Mouse (Mus musculus): Measurements from ENCODE around the gene Trim41.
"Not testable (repeated sequence)": the region's sequence is repeated elsewhere in the genome, so short reads cannot be mapped to it uniquely, and the experiment has no call there.

The Trim41 gene

GRCm38 (mm10) chr11:48816800-48817665, at the start of gene Trim41:
Gene Trim41 (minus strand): TSS chr11:48817353.
- peak; percentile 99 for DNase-seq

- no peak for DNase-seq
Measured at GRCm38 (mm10) chr11:48866481-48866880, 49.3 kb upstream of the Trim41 start.

- DNase-seq: no peak
Measured at GRCm38 (mm10) chr11:48863808-48864207, 46.7 kb upstream of the Trim41 start.

- no peak for DNase-seq
Measured at GRCm38 (mm10) chr11:48862784-48863319, 45.7 kb upstream of the Trim41 start.

GRCm38 (mm10) chr11:48859014-48859413, 41.9 kb upstream of the Trim41 start:
- no peak for DNase-seq

- peak; percentile 91 for DNase-seq
Measured at GRCm38 (mm10) chr11:48853474-48854180, 36.5 kb upstream of the Trim41 start.

GRCm38 (mm10) chr11:48852624-48853473, 35.7 kb upstream of the Trim41 start:
- DNase-seq: no peak

- DNase-seq: no peak
Measured at GRCm38 (mm10) chr11:48852190-48852589, 35.0 kb upstream of the Trim41 start.

- DNase-seq: no peak
Measured at GRCm38 (mm10) chr11:48851270-48851995, 34.3 kb upstream of the Trim41 start.

GRCm38 (mm10) chr11:48850240-48850639, 33.1 kb upstream of the Trim41 start:
- DNase-seq: no peak

GRCm38 (mm10) chr11:48846881-48847280, 29.7 kb upstream of the Trim41 start:
- no peak for DNase-seq

GRCm38 (mm10) chr11:48846362-48846761, 29.2 kb upstream of the Trim41 start:
- DNase-seq: not testable (repeated sequence)

- no peak for DNase-seq
Measured at GRCm38 (mm10) chr11:48845244-48845815, 28.2 kb upstream of the Trim41 start.

- DNase-seq: no peak
Measured at GRCm38 (mm10) chr11:48844309-48844708, 27.2 kb upstream of the Trim41 start.

GRCm38 (mm10) chr11:48843202-48843601, 26.0 kb upstream of the Trim41 start:
- no peak for DNase-seq

GRCm38 (mm10) chr11:48842378-48842792, 25.2 kb upstream of the Trim41 start:
- no peak for DNase-seq

GRCm38 (mm10) chr11:48841213-48841612, 24.1 kb upstream of the Trim41 start:
- no peak for DNase-seq

GRCm38 (mm10) chr11:48840805-48841204, 23.7 kb upstream of the Trim41 start:
- no peak for DNase-seq

GRCm38 (mm10) chr11:48838879-48839680, 21.9 kb upstream of the Trim41 start:
- no peak for DNase-seq

- DNase-seq: no peak
Measured at GRCm38 (mm10) chr11:48838181-48838797, 21.1 kb upstream of the Trim41 start.

All from cerebellum, adult 11 months (tissue).